Mouse (Mus musculus) ES-Bruce4 (cell line): ENCODE measurements around the gene Ufsp2.

Experiments
- CTCF ChIP-seq: IDR thresholded peaks from one replicate; pipeline ENCODE4 v1.8.1; 2011; ENCODE audit warnings: low read depth, low read length
- EP300 ChIP-seq: IDR thresholded peaks from 2 replicates; pipeline ENCODE4 v1.6.1; 2011; ENCODE audit warnings: low read depth, low read length; ENCODE audit not compliant: insufficient read depth
- POLR2A ChIP-seq: IDR thresholded peaks from one replicate; pipeline ENCODE4 v1.8.1; 2011; ENCODE audit warnings: low read length; ENCODE audit not compliant: insufficient read depth

DNA sequence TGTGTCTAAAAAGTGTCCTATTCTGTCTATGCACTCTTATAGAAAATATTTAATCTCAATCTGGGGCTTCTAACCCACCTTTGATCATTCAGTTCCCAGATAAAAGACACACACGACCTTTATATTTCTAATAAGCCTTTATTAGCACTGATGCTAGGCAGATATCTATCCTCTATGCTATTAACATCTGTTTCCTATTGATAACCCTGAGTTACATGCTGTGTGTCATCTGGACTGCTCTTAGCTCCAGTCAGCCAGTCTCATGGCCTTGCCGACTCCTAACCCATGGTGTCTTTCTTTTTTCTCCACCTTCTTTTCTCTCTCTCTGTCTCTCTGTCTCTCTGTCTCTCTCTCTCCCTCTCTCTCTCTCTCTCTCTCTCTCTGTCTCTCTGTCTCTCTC is 12.9 kb downstream of the Ufsp2 start:
- no peak for TF ChIP-seq CTCF
- no peak for TF ChIP-seq POLR2A
- no peak for TF ChIP-seq EP300
